11 mouse cellular contexts compared by ENCODE assay signal in genomic region chr10:71119120-71119847, GRCm38 (mm10). TPM values are rescaled to one million over a fixed set of nuclear protein-coding genes. Genes with fewer than 3 reads are reported as not detected.
DNase-seq lines count a peak whose midpoint lies in the region; ATAC-seq lines count a peak whose summit lies in the region.
"Had no signal": no experiment of that assay in that cellular context is flagged by ENCODE, and none has a peak within 500 bp of the region (broad histone marks: within the 10 kb centered on the region; RNA-seq: fewer than 3 reads in every experiment).

No protein-coding gene starts in this region.

- peaks cover 23% of the 10 kb centered on the region for H3K4me1 ChIP-seq in embryonic facial prominence, embryonic 12.5 days
- H3K4me1 ChIP-seq in intestine, embryonic 15.5 days (replicated peaks) = peaks cover 12% of the 10 kb centered on the region

- peak; percentile 95 for DNase-seq in heart, adult 11 months
- DNase-seq in heart, postnatal 25 days (ENCODE audit: low spot score) = no peak
- DNase-seq in lung, postnatal 10 days = peak; percentile 17
- DNase-seq in adrenal gland, postnatal 4 days (ENCODE audit: low spot score in 2 of 2) = no peak
- DNase-seq in cerebellum, adult 8-10 months = no peak
- DNase-seq: B cell, adult 2 months; embryo, embryonic 11 days; liver had no signal

- no peaks in the 10 kb centered on the region for H3K36me3 ChIP-seq in embryonic facial prominence, embryonic 12.5 days
- no peaks in the 10 kb centered on the region for H3K36me3 ChIP-seq in intestine, embryonic 15.5 days

- peak overlapping the region; percentile 82 for H3K27ac ChIP-seq in embryonic facial prominence, embryonic 12.5 days
- peak overlapping the region; percentile 60 for H3K27ac ChIP-seq in intestine, embryonic 15.5 days

- no peak for ATAC-seq in embryonic facial prominence, embryonic 12.5 days (ENCODE audit: insufficient number of reproducible peaks, insufficient read depth, low FRiP score, low TSS enrichment)
- ATAC-seq in intestine, embryonic 15.5 days = peak; percentile 26; the same call in 1 of the 2 replicates
- no peak for ATAC-seq in granulocyte monocyte progenitor cell, adult 5-6 weeks (replicated peaks; ENCODE audit: poor library complexity, severe bottlenecking)

- H3K9me3 ChIP-seq in embryonic facial prominence, embryonic 12.5 days = no peaks in the 10 kb centered on the region
- H3K9me3 ChIP-seq in intestine, embryonic 15.5 days = no peaks in the 10 kb centered on the region

- intact Hi-C loops in heart, postnatal 25 days (cut with DNase I) = loop anchor here (2.0 kb wide), 1 partner anchor 74 kb away; no protein-coding TSS in a partner anchor

- H3K9ac ChIP-seq in embryonic facial prominence, embryonic 12.5 days = no peak overlapping the region
- H3K9ac ChIP-seq in intestine, embryonic 15.5 days = no peak overlapping the region

- H3K27me3 ChIP-seq in embryonic facial prominence, embryonic 12.5 days = no peaks in the 10 kb centered on the region
- no peaks in the 10 kb centered on the region for H3K27me3 ChIP-seq in intestine, embryonic 15.5 days (replicated peaks)

- no peak overlapping the region for H3K4me2 ChIP-seq in embryonic facial prominence, embryonic 12.5 days (replicated peaks)
- H3K4me2 ChIP-seq in intestine, embryonic 15.5 days (replicated peaks) = no peak overlapping the region

- no peak overlapping the region for H3K4me3 ChIP-seq in embryonic facial prominence, embryonic 12.5 days
- no peak overlapping the region for H3K4me3 ChIP-seq in intestine, embryonic 15.5 days (replicated peaks)

- WGBS in embryonic facial prominence, embryonic 12.5 days = 38% methylated on average over 15 of the region's 15 CpGs
- whole genome bisulfite sequencing in intestine, embryonic 15.5 days = 40% methylated on average over 15 of the region's 15 CpGs

RNA-seq across cellular contexts. Expression of gene Bicc1, which starts 40.2 kb away (rescaled TPM):
- 10 to 100 TPM; 16.6 to 19.4 TPM for total RNA-seq in heart, postnatal 25 days (2021)
- polyA plus RNA-seq in embryonic facial prominence, embryonic 12.5 days (2016; fragmentation: Nextera tagmentation; extraction: Ambion mirVana) = 22.8 and 24.2 TPM in 2 replicates
- 16.4 and 19.3 TPM in 2 replicates for polyA plus RNA-seq in intestine, embryonic 15.5 days (2015; fragmentation: Nextera tagmentation; extraction: Ambion mirVana)
- total RNA-seq in adrenal gland, postnatal 4 days (2021) = 10 to 100 TPM; 33.7 to 53.9 TPM
- not detected in 2 replicates for total RNA-seq in granulocyte monocyte progenitor cell, adult 5-6 weeks (2014; fragmentation: Nextera tagmentation)
- total RNA-seq in granulocyte monocyte progenitor cell, adult 5-6 weeks (2017) = not detected in 2 replicates

Comparison
In these comparisons a context has a peak if more than half of its experiments do, and no peak if none do; other contexts are left out.
1. DNase-seq: peak in heart, adult 11 months (single experiment) and lung, postnatal 10 days (single experiment); none in heart, postnatal 25 days (single experiment), adrenal gland, postnatal 4 days (0 of 2) and cerebellum, adult 8-10 months (single experiment).
2. RNA of gene Bicc1, which starts 40.2 kb away (total RNA-seq): 33.7 to 53.9 TPM in adrenal gland, postnatal 4 days and 16.6 to 19.4 TPM in heart, postnatal 25 days; not detected in granulocyte monocyte progenitor cell, adult 5-6 weeks; every median in the first group is over 10 times any median in the second.